Mouse (Mus musculus): ENCODE results near the gene Fads1.
A peak's percentile ranks its signal among the peaks of the same experiment; 100 is the strongest.
"Not testable (repeated sequence)": the region's sequence is repeated elsewhere in the genome, so short reads cannot be mapped to it uniquely, and the experiment has no call there.

The Fads1 gene

DNA sequence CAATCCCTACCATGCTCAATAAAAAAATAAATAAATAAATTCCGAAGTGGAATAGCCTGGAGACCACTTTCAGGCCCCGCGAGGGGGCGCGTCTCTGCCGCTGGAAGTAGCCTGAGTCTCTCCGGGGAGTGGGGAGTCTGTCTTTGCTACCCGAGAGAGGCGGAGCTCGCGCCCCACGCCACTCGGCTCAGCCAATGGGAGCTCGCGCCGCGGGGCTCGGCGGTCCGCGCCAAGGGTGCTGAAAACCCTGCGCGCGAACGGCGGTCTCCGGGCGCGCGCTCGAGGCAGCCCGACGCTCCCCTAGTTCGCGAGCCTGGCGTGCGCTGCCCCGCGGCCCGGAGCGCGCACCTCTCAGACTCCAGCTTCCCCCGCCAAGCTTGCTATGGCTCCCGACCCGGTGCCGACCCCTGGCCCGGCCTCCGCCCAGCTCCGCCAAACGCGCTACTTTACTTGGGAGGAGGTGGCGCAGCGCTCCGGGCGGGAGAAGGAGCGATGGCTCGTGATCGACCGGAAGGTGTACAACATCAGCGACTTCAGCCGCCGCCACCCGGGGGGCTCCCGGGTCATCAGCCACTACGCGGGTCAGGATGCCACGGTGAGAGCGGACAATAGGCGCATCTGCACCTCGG lies at the start of gene Fads1:
Gene Fads1 (plus strand): TSS at position 219 of the 629 bp plus-strand sequence.
- DNase-seq (ENCODE audit: low spot score): peak; percentile 83

DNA sequence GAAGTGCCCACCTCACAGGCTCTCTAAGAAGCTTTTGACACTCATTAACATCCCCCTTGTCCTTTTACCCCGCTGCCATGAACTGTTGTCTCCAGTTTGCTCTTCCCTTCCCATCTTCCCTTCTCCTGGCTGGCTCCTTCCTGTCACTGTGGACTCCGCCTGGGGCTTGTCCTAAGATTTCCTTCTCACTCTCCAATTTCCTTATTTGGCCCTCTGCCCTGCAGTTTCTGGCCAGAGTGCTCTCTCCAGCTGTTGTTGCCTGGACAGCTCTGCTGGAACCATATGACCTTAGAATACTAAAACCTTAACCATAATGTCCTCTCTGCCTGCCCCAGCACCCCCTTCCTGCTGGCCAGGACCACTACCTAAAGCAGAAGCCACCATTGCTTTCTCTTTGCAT lies 48.0 kb upstream of the Fads1 start:
- DNase-seq (ENCODE audit: low spot score): no peak

DNA sequence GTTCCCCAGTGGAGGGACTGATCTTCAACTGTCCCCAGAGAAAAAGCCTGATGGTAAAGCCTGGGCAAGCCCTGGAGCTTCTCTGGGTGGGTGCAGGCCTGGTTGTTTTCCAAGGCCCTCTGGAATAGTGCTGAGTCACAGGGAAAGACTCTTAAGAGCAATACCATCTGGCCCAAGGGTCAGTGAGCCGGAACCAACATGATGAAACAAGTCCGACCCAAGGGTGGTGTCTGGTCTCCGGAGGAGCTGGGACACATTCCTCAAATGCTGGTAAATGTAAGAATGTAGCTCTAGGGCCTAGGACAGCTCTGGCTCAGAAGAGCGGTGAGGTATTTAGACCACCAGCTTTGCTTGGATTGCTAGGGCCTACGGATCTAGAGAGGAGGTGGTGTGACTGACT lies 45.3 kb upstream of the Fads1 start:
- no peak for DNase-seq (ENCODE audit: low spot score)

DNA sequence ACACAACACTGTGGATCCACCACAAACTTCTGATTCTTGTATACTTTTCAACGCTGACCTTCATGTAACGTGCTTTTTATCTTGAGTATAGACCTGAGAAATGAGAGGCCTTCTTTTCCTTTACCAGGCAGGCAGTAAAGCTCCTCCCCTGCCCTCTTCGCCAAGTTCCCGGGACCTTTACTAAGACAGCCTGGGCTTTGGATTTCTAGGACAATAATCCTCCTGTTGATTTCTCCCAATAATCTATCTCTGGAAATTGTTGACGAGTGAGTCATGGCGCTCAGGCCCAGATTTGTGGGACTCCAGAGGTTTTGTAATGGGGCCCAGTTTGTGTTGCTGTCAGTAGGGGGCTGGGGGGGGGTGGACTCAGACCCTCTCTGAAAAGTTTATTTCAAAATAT lies 43.0 kb upstream of the Fads1 start:
- DNase-seq (ENCODE audit: low spot score): no peak

DNA sequence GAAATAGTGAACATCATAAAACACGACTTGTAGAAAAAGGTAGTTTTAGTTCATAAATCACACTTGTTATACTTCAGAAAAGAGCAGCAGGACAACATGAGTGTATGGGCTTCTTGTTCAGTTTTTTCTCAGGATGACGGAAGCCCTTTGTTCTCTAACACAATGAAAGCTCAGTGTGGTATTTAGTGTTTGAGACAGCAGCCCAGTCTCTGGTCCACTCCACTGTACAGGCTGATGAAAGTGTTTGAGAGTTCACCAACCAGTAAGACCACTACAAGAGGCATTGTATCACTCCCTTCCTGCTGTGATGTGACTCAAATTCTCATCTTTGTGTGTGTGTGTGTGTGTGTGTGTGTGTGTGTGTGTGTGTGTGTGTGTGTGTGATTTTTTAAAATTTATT lies 39.0 kb upstream of the Fads1 start:
- no peak for DNase-seq (ENCODE audit: low spot score)

DNA sequence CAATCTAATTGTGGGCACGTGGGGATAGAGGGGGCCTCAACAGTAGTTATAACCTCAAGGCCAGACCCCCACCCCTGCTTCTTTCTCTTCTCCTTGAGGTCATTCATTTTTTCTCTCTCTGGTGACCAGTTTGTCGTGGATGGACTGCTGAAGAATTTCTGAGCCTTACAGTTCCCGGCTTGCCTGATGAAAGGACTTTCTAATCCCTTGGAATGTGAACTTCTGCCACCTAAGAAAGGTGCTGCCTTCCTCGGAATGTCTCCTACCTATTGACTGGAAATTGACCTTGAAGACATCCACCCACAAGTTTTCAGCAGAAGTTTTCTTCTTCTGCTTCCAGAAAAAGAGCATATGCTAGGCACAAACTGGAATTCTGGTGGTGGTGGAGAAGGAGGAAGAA lies 38.2 kb upstream of the Fads1 start:
- no peak for DNase-seq (ENCODE audit: low spot score)

DNA sequence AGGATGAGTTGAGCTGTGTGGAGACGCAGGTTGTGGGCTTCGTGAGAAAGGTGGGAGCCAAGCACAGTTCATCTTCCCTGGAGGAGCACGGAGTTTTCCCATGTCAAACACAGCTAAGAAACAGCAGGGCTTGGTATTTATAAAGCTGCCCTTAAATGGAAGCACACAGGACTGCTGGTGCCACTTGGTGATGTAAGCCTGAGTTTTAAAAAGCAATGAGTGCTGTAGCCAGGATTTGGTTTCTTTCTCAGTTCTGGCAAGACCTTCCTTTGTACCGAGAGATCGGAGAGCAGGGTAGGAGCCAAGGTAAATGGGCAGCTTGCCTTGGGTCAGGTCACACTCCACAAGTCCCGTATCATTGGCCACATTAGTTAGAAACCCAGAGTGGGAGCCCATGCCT lies 34.1 kb upstream of the Fads1 start:
- no peak for DNase-seq (ENCODE audit: low spot score)

DNA sequence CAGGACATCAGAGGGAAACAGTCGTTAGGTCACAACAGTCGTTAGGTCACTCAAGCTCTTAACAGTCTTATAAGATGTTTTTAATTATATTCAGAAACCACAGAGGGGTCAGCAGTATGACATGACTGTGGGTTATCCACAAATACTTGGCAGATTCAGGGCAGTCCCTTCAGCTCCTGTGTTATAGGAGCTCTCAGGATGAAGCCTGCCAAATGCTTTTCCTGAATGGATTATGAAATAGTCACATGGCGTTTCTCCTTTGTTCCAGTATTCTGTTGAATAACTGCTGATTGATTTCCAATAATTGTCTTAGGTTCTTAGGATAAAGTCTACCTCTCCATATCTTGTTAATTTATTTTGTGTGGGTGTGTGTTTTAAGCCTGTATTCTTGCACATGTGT lies 33.5 kb upstream of the Fads1 start:
- no peak for DNase-seq (ENCODE audit: low spot score)

DNA sequence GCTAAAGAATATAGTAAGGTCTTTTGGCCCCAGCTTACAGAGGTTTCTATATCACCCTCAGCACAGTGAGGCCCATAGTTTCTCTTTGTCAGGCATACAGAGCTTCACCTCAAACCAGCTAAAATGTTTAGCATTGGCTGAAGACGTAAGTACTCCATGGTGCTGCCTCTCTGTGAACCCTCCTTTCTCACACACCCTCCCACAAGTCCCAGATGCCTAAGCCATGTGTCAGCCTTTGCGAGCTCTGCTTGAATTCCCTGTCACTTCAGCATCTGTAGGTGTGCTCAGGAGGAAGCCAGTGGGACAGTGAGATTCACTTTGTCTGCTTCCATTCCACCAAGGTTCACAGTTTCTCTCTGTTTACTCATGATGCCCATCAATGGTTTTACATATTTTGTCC lies 25.0 kb upstream of the Fads1 start:
- DNase-seq (ENCODE audit: low spot score): no peak

DNA sequence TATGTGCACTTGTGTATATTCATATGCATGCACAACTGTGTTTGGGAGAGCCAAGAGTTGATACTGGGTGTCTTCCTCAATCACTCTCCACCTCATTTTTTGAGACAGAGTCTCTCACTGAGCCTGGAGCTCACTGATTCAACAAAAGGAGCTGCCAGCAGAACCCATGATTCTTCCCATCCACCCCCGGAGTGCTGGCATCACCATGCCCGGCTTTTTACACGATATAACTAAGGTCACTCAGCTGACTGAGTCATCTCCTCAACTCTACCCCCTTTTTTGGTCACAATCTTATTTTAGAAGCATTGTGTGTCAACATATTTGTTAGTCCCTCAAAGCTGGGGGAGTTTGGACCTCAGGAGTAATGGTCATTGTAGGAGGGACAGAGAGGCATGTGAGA lies 18.8 kb upstream of the Fads1 start:
- DNase-seq (ENCODE audit: low spot score): no peak

DNA sequence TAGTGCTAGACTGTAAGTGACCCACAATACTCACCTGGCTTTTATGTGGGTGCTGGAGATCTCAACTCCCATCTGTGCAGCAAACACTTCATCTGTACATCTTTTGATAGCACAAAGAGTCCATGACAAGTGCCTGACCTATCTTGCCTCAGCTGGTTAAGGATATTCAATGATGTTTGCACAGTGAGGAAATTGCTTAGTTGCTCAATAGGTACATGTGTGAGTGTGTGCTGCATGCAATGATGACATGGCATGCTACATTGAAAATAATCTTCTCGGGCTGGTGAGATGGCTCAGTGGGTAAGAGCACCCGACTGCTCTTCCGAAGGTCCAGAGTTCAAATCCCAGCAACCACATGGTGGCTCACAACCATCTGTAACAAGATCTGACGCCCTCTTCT lies 16.8 kb upstream of the Fads1 start:
- not testable (repeated sequence) for DNase-seq (ENCODE audit: low spot score)

DNA sequence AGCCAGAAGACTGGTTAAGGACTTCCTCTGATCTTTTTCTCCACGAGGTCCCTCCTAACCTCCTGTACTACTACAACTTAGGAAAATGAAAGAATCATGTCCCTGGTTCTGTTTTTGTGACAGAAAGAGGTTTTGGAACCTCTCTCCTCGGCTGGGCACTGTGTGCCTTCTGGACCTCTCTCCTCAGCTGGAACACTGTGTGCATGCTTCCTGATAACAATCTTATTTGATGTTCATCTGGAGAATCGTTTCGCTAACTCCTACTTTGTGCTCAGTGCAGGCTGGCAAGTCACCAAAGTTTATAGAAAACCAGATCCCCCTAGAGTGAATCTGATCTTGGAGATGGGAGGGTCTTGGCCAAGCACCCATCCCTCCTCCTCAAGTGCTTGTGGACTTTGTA lies 15.6 kb upstream of the Fads1 start:
- no peak for DNase-seq (ENCODE audit: low spot score)

DNA sequence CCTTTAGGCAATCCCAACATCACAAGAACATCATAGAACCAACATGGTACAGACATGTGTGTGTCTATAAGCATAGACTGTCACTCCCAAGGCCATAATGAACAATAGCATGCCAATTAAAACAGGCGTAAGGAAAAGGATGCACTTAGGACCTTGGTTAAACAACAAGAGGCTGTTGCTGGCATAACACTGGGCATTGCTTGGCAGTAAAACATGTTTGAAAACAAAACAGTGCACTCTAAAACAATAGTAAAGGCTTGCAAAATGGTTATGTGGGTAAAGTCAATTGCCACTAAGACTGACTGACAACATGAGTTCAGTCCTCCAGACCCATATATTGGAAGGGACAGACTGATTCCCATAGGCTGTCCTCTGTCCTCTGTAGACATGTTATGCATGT lies 14.7 kb upstream of the Fads1 start:
- DNase-seq (ENCODE audit: low spot score): no peak

DNA sequence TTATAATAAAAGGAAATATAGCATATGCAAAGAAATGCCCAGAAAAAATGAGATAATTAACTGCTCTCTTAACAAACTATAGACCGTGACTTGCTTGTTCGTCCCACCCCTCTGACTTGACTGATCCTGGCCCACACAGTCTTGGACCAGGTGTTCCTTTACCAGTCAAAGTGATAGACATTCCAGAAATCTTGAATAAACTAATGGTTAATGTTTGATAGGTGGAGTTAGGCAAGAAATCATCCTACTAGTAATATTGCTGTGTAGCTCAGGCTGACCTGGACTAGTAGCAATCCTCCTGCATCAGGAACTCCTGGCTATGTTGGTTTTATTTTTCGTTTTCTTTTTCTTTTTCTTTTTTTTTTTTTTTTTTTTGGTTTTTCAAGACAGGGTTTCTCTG lies 14.2 kb upstream of the Fads1 start:
- DNase-seq (ENCODE audit: low spot score): no peak

DNA sequence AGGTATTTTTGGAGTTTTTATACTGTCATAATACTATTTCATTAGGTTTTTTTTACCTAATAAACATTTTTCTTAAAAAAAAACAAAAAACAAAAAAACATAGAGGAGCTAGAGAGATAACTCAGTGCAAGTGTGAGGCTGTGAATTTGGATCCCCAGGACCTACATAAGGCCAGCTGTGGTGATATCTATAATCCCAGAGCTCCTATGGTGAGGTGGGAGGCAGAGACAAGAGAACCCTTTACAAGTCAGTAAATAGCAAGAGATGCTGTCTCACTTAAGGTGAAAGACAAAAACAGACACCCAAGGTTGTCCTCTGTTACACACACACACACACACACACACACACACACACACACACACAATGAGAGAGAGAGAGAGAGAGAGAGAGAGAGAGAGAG lies 13.5 kb upstream of the Fads1 start:
- DNase-seq (ENCODE audit: low spot score): no peak

DNA sequence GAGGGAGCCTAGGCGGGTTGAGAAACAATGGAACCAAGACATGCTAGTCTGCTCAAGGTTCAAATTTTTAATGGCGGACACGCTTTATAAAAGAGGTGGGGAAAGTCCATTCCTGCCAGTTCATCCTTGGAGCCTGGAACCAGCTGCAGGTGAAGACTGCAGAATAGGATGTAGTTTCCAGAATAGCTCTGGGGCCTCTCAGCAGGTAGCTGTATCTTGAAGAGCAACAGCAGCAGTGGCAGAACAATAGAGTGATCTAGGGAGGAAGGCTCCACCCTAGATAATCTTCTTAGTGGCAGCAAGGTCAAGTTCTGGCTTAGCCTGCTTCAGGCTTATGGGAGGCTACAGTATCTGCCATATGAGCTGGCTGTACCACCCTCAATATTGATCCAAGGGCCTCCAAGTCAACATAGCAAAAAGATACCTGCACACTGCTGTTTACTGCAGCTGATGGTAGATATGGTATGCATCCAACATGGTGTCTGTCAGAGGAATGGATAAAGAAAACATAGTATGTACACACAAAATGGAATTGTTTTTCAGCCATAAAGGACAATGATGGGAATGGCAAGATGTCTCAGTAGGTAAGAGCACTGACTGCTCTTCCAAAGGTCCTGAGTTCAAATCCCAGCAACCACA lies 12.9 kb upstream of the Fads1 start:
- not testable (repeated sequence) for DNase-seq (ENCODE audit: low spot score)

DNA sequence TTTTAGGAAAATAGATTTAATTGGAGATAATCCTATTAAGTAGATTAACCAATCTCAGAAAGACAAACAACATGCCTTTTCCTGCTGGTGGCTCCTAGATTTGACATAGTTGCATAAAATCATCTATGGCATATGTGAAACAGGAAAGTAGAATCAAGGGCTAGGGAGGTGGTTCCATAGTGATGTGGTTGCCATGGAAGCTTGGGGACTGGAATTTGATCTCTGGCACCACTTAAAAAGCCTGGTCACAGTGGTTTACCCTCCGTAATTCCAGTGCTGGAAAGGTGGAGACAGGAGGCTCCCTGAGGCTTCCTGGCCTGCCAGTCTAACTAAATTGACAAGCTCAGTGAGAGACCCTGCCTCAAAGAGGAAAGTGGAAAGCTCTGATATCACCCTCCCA lies 12.2 kb upstream of the Fads1 start:
- DNase-seq (ENCODE audit: low spot score): no peak

DNA sequence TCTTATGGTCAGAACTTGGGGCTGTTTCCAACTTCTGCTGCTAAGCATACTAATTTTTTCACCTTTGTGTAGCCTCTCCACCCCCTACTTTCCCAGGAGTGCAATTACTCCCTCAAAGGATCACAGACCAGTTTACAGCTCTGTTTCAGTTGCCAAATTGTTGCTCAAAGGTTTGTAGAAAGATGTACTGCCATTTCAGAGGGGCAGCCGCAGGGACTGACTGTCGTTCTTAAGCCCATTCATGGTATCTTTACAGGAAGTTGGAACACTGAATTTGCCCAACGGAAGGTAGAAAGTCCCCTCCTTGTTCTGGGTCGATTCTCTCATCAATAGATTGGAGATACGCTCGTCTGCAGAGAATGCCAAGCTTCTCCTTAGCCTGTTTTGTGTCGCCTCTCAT lies 11.3 kb upstream of the Fads1 start:
- DNase-seq (ENCODE audit: low spot score): no peak

DNA sequence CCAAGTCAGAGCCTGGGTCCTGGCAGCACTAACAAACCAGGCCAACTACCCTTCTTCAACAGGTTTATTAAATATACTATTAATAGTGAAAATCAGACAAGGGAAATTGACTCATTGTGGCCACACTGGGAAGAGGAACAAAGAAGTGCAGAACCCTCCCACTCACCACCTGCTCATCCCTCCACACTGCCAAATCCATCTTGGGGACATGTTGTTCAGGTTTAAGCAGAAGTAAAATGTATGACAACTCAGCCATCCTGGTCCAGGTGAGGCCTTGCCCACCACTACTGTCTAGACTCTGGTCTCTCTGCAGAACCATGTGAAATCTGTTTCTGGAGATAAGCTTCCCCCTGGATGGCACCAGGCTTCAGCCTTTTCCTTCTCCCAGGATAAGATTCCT lies 10.8 kb upstream of the Fads1 start:
- DNase-seq (ENCODE audit: low spot score): no peak

DNA sequence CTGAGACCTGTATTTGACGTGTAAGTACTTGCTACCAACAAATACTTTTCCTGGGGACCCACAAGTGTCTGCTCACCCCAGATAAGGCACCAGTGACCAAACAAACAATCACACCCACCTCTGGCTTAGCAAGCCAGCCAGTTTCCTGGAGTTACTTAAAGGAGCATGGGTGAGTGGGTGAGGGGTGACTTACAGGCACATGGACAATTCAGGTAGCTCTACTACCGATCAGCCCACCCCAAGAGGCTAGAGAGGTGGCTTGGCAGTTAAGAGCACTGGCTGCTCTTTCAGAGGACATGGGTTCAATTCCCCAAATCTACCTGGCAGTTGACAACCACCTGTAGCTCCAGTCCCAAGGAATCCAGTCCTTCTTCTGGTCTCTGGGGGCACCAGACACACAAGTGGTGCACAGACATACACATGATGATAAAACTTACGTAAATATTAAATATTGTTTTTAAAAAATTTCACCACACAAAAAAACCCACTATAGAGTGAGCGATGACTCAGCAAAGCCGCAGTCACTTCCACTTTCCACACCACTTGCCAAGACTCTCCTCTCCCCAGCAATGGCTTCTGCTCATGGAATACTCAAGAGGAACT lies 9.5 kb upstream of the Fads1 start:
- peak; percentile 53 for DNase-seq (ENCODE audit: low spot score)

DNA sequence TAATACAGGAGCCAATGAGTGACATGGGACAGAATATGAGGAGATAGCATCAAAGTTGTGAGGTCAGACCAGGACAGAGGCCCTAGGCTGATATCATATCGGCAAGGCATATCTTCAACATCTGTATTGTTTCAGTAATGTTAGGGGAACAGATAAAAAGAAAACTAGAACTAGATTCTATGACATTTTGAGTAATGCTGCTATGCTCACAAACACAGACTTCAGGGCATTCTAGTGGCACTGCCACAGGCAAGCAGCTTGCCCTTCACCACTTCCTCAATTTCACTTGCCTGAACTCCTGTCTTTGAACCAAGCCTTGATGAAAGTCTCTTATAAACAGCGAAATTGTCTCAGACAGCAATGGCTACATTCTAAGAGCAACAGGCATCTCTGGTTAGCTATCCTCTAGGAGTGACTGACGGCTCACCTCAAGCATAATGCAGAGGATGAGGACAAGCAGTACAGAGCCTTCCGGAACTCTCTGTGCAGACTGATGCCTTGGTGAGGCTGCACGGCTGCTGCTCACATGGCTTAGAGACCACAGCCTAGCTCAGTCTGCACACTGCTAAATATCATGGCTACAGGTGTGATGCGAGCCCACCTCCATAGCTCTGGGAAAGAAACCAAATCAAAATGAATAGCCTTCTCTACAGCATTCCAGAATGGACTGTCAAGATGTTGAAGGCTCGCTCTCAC lies 8.7 kb upstream of the Fads1 start:
- no peak for DNase-seq (ENCODE audit: low spot score)

DNA sequence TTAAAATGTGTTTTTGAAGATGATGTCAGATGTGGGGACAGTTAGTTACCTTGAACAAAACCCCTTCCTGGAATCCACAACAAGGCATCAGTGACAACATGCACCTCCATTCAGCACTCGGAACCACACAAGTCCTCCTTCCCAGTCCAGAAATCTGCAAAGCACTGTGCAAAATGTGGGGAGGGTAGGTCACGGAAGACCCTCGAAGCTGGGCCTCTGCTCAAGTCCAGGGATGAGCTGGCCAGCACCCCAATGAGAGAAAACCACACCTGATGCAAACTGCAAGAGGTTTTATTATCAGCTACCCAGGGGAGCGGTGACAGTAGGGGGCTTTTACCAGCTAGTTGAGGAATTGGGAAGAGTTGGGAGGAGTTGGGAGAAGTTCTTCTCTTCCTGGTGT lies 7.7 kb upstream of the Fads1 start:
- DNase-seq (ENCODE audit: low spot score): no peak

DNA sequence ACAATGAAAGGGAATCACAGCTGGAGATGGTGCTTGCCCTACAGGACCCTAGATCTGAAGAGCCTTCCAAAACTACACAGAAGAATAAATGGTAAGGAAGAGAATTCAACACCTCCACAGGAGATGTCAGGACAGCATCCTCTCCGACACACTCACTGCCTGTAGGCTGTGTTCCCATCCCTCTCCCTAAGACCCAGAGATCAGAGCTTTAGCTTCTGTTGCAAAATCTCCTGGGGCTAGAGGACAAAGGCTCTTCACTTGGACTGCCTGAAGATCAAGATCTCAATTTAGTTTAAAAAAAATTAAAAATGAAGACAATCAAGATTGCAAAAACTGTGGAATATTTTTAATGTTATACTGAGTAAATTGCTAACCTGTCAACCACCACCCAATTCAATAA lies 6.2 kb upstream of the Fads1 start:
- DNase-seq (ENCODE audit: low spot score): no peak

All from spleen, adult 12 weeks (tissue).